Mouse (Mus musculus) MEL-GATA-1-ER (cell line): ENCODE measurements around the gene Hopx.
A peak's percentile ranks its signal among the peaks of the same experiment; 100 is the strongest.

Experiments used
- DNase-seq: peaks from one replicate; pipeline ENCODE4 v3.0.0-alpha.2; 2012; ENCODE audit warnings: low read depth; ENCODE audit errors: extremely low read depth

The Hopx gene

DNA sequence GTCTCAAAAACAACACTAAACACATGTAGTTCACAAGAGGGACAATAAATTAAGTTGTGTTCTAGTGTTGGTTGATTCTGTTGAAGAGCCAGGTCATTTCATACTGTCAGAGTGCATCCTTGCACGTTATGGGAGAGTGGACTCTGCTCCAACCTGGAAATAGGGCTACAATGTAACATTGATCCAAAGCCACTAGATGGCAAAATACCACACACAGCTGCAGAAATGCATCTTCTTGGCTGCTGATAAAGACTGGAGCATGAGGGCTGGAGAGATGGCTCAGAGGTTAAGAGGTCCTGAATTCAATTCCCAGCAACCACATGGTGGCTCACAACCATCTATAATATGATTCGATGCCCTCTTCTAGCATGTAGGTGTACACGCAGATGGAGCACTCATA, 43.3 kb downstream of the Hopx start:
- no peak for DNase-seq

DNA sequence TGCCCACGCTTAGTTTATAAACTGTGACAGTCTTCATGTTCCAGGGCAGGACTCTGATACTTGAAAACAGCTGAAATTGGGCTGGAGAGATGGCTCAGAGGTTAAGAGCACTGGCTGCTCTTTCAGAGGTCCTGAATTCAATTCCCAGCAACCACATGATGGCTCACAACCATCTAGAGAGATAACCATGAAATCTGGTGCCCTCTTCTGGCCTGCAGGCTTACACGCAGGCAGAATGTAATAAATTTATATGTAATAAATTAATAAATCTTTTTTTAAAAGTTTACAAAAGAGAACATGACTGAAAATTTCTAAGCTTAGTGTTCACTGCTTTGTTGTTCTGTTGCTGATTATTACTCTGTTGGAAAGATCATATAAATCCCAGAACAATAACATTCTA, 43.9 kb downstream of the Hopx start:
- DNase-seq: no peak

DNA sequence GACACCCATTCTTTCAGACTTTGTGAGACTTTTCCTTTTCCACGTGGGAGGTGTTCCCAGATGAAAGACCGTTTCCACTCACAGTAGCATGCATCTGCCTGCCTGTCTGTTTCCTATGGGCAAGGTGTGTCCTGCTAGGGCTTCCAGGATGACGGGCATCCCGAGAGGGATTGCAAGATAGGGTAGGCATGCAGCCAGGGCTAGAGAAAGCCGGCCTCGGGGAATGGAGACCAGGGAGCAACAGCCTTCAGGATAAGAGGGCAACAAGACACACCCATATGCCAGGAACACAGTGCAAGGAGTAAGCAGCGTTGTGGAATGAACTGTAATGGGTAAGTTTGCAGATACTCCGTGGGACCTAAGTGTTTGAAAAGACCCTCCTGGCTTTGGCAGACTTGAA, 47.6 kb downstream of the Hopx start:
- DNase-seq: no peak

DNA sequence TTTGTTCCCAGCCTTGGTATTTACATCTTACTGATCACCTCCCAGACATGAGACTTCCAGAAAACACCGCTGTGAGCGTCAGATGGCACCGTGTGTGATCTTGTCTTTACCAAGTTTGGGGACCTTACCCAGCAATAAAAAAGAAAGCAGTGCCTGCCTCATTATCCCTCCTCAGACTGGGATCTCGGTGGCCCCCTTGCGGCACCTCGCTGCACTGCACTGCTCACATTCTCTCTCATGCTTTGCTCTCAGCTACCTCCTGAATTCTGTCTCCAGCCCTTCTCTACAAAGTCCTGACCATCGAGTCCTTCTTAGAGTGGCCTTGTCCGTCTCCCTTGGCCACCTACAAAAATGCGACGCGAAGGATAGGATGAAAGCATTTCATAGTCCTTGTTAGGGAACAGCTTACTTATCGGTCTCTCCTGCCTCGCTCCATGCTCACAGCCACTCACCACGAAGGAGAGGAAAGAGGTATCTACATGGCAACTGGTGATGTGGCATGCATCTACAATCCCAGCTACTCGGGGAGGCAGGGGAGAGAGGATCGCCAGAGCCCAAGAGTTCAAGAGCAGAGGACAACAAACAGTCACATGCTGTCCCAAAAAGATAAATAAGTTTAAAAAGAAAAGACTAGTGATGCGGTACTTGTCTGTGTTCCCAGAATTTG, 53.4 kb downstream of the Hopx start:
- DNase-seq: peak; percentile 21

DNA sequence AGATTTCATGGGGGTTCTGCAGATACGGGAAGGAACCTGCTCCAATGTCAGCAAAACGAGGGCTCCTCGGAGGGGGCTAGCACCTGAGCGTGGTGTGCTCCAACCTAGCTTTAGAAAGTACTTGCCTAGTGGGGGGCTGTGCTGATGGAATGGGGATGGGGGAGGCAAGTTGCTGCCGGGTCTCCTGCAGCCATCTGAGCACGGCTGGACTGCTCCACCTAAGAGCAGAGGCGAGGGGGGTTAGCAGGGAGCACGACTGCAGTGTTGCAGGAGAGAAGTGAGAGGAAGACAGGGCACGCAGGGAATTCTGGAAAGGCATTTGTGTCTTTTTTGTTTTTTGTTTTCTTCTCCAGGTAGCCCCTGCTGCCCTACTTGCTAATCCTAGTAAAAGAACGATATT, 54.6 kb downstream of the Hopx start:
- DNase-seq: no peak

DNA sequence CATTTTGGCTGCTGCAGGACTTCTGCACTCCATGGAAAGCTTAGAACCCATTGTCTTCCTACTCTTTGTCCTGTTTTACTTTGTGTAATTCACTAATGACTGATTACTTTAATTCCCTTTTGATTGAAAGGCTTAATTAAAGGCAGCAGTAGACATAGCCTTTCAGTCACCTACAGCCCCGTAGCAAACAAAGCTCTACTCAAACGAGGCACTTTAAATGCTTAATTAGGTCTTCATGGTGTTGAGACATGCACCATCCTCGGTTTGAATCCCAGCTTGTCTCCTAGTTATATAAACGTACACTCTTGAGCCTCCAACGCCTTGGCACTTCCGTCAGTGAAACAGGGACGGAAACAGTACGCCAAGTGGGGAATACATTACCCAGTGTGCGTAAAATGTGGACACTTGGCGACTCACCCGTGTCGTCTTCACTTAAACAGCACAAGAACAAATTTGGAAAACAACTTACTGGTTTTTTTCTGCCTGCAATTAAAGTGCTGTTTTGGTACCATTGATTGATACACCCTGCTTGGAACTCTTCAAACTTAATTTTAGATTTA, 58.0 kb downstream of the Hopx start:
- no peak for DNase-seq

DNA sequence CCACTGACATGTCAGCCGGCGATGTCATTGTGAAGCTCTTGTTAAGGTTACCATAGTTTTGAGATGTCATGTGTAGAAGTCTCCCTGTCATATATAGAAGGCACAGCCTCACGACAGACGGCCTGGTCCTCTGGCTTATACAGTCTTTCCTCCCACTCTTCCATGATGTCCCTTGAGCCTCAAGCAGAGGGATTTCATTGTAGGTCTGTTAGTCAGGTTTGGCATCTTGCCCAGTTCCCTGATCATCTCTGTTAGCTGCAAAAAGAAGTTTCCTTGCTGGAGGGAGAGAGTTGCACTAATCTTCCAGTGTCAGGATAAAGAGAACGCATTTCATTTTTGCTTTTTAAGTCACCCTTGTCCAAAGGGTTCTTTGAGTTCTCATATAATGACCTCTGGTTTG, 62.3 kb downstream of the Hopx start:
- no peak for DNase-seq

DNA sequence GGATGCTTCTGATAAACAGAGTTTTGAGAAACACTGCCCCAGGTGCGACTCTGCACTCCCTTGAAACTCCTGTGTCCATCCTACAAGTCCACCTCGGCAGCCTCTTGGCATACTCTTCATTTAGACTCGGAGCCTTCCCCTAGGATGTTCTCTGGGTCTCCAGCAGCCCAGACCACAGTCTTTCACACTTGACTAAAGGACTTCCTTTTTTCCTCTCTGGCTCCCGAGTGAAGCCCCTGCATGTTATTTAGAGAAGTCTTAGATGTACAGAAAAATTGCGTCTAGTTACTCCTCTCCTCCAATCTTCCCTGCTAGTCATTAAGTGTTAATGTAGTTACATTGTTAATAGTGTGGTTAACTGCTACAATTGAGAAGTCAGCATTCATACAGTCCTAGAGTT, 70.6 kb downstream of the Hopx start:
- DNase-seq: peak; percentile 29

DNA sequence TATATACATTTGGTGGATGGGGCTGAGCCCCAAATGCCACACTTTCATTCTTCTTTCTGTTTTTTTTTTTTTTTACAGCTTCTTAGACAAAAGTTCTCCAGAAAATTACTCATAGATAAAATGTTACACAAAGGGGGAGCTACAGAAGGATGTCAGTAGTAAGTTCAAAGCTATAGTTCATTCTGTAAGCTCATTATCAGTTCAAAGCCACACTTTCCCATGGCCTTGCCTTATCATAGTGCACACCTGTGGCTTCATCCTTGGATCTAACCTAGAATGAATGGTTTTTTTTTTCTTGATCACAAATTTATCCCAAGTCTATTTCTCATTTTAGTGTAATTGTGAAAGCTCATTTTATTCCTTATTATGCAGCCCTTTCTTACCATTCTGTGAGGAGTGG, 75.5 kb downstream of the Hopx start:
- DNase-seq: peak; percentile 19

DNA sequence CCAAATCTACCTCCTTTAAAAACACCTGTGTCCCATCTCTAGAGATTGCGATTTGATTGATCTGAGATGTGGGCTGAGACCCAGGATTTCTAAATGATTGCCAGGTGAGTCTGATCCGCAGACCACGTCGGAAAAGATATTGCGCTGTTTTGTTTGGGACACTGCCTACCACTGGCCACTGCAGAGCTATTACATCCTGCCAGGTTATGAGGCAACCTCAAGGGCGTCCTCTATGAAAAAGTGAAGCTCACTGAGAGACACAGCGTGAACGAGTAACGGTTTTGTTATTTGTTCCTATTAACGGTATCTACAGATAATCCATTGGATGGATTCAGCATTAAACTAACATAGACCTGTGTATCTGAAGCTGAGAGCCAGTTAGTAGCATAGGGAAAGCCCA, 76.5 kb downstream of the Hopx start:
- DNase-seq: no peak
